Mouse (Mus musculus): ENCODE measurements around the gene 1700022I11Rik. TPM values are rescaled to one million over a fixed set of nuclear protein-coding genes. Genes with fewer than 3 reads are reported as not detected.

The 1700022I11Rik gene
- polyA plus RNA-seq, 1 experiment from 2014 or later: 0.24 TPM

GRCm38 (mm10) chr4:42943341-42943740 lies 26.1 kb upstream of the 1700022I11Rik start:
- no peak overlapping the region for H3K27ac ChIP-seq (replicated peaks)
- no peaks in the 10 kb centered on the region; the same call in 1 of the 2 replicates for H3K27me3 ChIP-seq
- no peak for ATAC-seq (ENCODE audit: insufficient number of reproducible peaks, low FRiP score, low TSS enrichment, low read depth)
- no peaks in the 10 kb centered on the region for H3K9me3 ChIP-seq (replicated peaks)
- no peak overlapping the region for H3K9ac ChIP-seq
- WGBS: 68% methylated on average over 5 of the region's 5 CpGs
- H3K4me2 ChIP-seq (replicated peaks): no peak overlapping the region
- H3K36me3 ChIP-seq: no peaks in the 10 kb centered on the region
- no peak overlapping the region for H3K4me3 ChIP-seq (replicated peaks)
- H3K4me1 ChIP-seq: no peaks in the 10 kb centered on the region

GRCm38 (mm10) chr4:42944185-42944584 lies 25.2 kb upstream of the 1700022I11Rik start:
- Histone ChIP-seq H3K4me3 (replicated peaks) (no peak overlapping the region), H3K27ac (replicated peaks) (no peak overlapping the region), H3K36me3 (no peaks in the 10 kb centered on the region), H3K4me2 (replicated peaks) (no peak overlapping the region), H3K4me1 (no peaks in the 10 kb centered on the region), H3K9ac (no peak overlapping the region), H3K27me3 (no peaks in the 10 kb centered on the region; the same call in 1 of the 2 replicates), H3K9me3 (replicated peaks) (no peaks in the 10 kb centered on the region)
- no peak for ATAC-seq (ENCODE audit: insufficient number of reproducible peaks, low FRiP score, low TSS enrichment, low read depth)
- 88% methylated on average over 9 of the region's 9 CpGs for WGBS

GRCm38 (mm10) chr4:42945043-42945442 lies 24.4 kb upstream of the 1700022I11Rik start:
- Histone ChIP-seq H3K4me2 (replicated peaks) (no peak overlapping the region), H3K9me3 (replicated peaks) (no peaks in the 10 kb centered on the region), H3K4me3 (replicated peaks) (no peak overlapping the region), H3K9ac (no peak overlapping the region), H3K36me3 (no peaks in the 10 kb centered on the region), H3K27ac (replicated peaks) (no peak overlapping the region), H3K4me1 (no peaks in the 10 kb centered on the region), H3K27me3 (no peaks in the 10 kb centered on the region; the same call in 1 of the 2 replicates)
- ATAC-seq (ENCODE audit: insufficient number of reproducible peaks, low FRiP score, low TSS enrichment, low read depth): no peak
- 10% methylated on average over 6 of the region's 6 CpGs for WGBS

GRCm38 (mm10) chr4:42945445-42945844 lies 24.0 kb upstream of the 1700022I11Rik start:
- Histone ChIP-seq H3K9me3 (replicated peaks) (no peaks in the 10 kb centered on the region), H3K4me2 (replicated peaks) (no peak overlapping the region), H3K9ac (no peak overlapping the region), H3K4me3 (replicated peaks) (no peak overlapping the region), H3K27me3 (no peaks in the 10 kb centered on the region; the same call in 1 of the 2 replicates), H3K4me1 (peaks cover 3% of the 10 kb centered on the region), H3K27ac (replicated peaks) (no peak overlapping the region), H3K36me3 (no peaks in the 10 kb centered on the region)
- no peak for ATAC-seq (ENCODE audit: insufficient number of reproducible peaks, low FRiP score, low TSS enrichment, low read depth)
- WGBS: 82% methylated on average over 3 of the region's 3 CpGs

DNA sequence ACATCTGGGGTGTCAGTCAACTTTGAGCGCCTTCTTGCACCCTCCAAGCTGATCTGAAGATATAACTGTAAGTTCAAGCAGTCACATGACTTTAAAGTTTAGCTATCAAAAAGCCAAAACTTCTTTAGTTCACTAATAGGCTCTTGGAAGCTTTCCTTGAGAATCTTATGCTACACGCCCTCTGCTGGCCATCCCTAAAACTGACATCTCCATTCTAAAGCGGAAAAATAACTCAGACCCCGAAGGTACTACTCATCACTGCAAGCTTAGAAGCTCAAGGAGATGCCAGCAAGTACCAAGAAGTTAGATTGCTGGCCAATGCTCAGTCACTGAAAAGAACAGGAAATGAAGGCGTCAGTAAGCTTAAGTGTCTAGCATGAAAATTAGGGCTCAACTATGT lies 23.5 kb upstream of the 1700022I11Rik start:
- H3K27ac ChIP-seq (replicated peaks): no peak overlapping the region
- no peaks in the 10 kb centered on the region for H3K36me3 ChIP-seq
- H3K4me1 ChIP-seq: peaks cover 8% of the 10 kb centered on the region
- no peak overlapping the region for H3K9ac ChIP-seq
- no peaks in the 10 kb centered on the region for H3K9me3 ChIP-seq (replicated peaks)
- no peak overlapping the region for H3K4me2 ChIP-seq (replicated peaks)
- H3K27me3 ChIP-seq: no peaks in the 10 kb centered on the region; the same call in 1 of the 2 replicates
- H3K4me3 ChIP-seq (replicated peaks): no peak overlapping the region
- 6% methylated on average over 5 of the region's 5 CpGs for WGBS
- no peak for ATAC-seq (ENCODE audit: insufficient number of reproducible peaks, low FRiP score, low TSS enrichment, low read depth)

DNA sequence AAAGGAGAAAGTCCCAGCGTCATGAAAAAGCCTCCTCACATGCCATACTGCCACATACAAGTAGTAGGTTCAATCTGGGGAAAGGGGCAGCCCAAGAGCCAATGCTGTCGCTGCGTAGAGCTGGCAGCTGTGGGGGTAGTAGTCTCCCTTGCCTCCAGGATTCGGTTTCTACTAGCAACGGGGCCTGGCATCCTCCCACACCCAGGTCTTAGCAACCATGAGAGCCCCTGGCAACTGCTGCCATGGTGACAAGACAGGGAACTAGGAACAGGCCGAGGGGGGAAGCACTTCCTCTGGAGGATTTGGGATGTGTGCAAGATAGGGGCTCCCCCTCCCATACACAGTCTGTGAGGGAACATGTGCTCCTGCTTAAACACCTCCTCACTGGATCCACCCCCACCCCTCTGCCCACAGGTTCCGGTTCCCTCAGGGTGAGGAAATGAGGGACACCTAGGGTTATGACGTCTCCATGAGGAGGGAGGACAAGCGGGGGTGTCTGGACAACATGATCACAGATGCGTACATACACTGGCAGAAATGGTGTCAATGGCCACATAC lies 22.6 kb upstream of the 1700022I11Rik start:
- Histone ChIP-seq H3K9me3 (replicated peaks) (no peaks in the 10 kb centered on the region), H3K27ac (replicated peaks) (no peak overlapping the region), H3K27me3 (no peaks in the 10 kb centered on the region; the same call in 1 of the 2 replicates), H3K4me3 (replicated peaks) (no peak overlapping the region), H3K36me3 (no peaks in the 10 kb centered on the region), H3K4me1 (peaks cover 17% of the 10 kb centered on the region), H3K4me2 (replicated peaks) (no peak overlapping the region), H3K9ac (no peak overlapping the region)
- no peak for ATAC-seq (ENCODE audit: insufficient number of reproducible peaks, low FRiP score, low TSS enrichment, low read depth)
- WGBS: 38% methylated on average over 10 of the region's 10 CpGs

GRCm38 (mm10) chr4:42948527-42948926 lies 20.9 kb upstream of the 1700022I11Rik start:
- Histone ChIP-seq H3K4me3 (replicated peaks) (no peak overlapping the region), H3K9ac (no peak overlapping the region), H3K27me3 (no peaks in the 10 kb centered on the region; the same call in 1 of the 2 replicates), H3K27ac (replicated peaks) (no peak overlapping the region), H3K36me3 (no peaks in the 10 kb centered on the region), H3K9me3 (replicated peaks) (no peaks in the 10 kb centered on the region), H3K4me1 (peaks cover 33% of the 10 kb centered on the region), H3K4me2 (replicated peaks) (no peak overlapping the region)
- 40% methylated on average over 13 of the region's 13 CpGs for WGBS
- ATAC-seq (ENCODE audit: insufficient number of reproducible peaks, low FRiP score, low TSS enrichment, low read depth): no peak

- H3K27ac ChIP-seq (replicated peaks): no peak overlapping the region
- WGBS: 11% methylated on average over 14 of the region's 14 CpGs
- H3K36me3 ChIP-seq: no peaks in the 10 kb centered on the region
- peak overlapping the region; percentile 68 for H3K4me2 ChIP-seq (replicated peaks)
- H3K9me3 ChIP-seq (replicated peaks): no peaks in the 10 kb centered on the region
- ATAC-seq (ENCODE audit: insufficient number of reproducible peaks, low FRiP score, low TSS enrichment, low read depth): no peak
- H3K4me1 ChIP-seq: peaks cover 38% of the 10 kb centered on the region
- H3K4me3 ChIP-seq (replicated peaks): peak overlapping the region; percentile 89
- no peak overlapping the region for H3K9ac ChIP-seq
- no peaks in the 10 kb centered on the region; the same call in 1 of the 2 replicates for H3K27me3 ChIP-seq
These were observed 20.2 kb upstream of the 1700022I11Rik start for GRCm38 (mm10) chr4:42949051-42949675.

- Histone ChIP-seq H3K27me3 (no peaks in the 10 kb centered on the region; the same call in 1 of the 2 replicates), H3K27ac (replicated peaks) (peak within 1 kb of the TSS; percentile 90), H3K9ac (peak within 1 kb of the TSS; percentile 75), H3K9me3 (replicated peaks) (no peaks in the 10 kb centered on the region), H3K4me2 (replicated peaks) (peak within 1 kb of the TSS; percentile 68), H3K4me1 (peaks cover 38% of the 10 kb centered on the region), H3K36me3 (no peaks in the 10 kb centered on the region), H3K4me3 (replicated peaks) (peak within 1 kb of the TSS; percentile 89)
- WGBS: under 1% methylated on average over 35 of the region's 39 CpGs
- peak; percentile 97 for ATAC-seq (ENCODE audit: insufficient number of reproducible peaks, low FRiP score, low TSS enrichment, low read depth)
These were observed 19.7 kb upstream of the 1700022I11Rik start, which contains the start of gene Dnajb5 for GRCm38 (mm10) chr4:42949676-42950051. Dnajb5 (plus strand) TSS chr4:42949814.

DNA sequence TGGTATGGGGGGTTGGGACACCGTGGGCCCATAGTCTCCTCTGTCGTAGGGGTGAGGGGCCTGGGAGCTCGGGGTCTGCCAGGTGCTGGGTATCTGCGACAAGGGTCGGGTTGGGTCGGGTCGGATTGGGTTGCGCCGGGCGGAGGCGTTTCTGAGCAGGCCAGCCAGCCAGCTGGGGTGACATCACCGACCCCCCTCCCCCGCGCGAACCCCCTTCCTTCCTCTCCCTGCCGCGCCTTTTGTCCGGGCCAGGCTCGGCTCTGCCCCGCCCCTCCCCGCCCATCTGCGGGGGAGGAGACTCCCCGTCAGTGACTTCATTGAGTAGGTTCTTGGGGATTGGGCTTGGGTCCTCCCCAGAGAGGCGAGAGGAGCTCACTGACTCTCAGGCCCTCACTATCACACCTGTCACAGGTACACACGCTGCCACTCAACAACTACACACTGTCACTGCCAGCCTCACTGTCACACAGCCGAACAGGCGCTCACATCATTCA lies 19.3 kb upstream of the 1700022I11Rik start:
- peak; percentile 81 for ATAC-seq (ENCODE audit: insufficient number of reproducible peaks, low FRiP score, low TSS enrichment, low read depth)
- under 1% methylated on average over 22 of the region's 27 CpGs for WGBS
- Histone ChIP-seq H3K27ac (replicated peaks) (peak overlapping the region; percentile 90), H3K4me1 (peaks cover 38% of the 10 kb centered on the region), H3K9ac (peak overlapping the region; percentile 75), H3K9me3 (replicated peaks) (no peaks in the 10 kb centered on the region), H3K36me3 (no peaks in the 10 kb centered on the region), H3K4me2 (replicated peaks) (peak overlapping the region; percentile 68), H3K27me3 (no peaks in the 10 kb centered on the region; the same call in 1 of the 2 replicates), H3K4me3 (replicated peaks) (peak overlapping the region; percentile 89)

Data from embryonic facial prominence, embryonic 15.5 days (tissue).